Mouse (Mus musculus) testis, adult 2 months (tissue): ENCODE results near the gene 2010003K11Rik.

Experiments used
- CTCF ChIP-seq: fragments of 200-500 bp; IDR thresholded peaks from 2 replicates; pipeline ENCODE4 v1.5.1; 2012; ENCODE audit warnings: low read depth, mild to moderate bottlenecking, inconsistent platforms, low read length, moderate library complexity; ENCODE audit not compliant: control insufficient read depth, insufficient read depth, insufficient replicate concordance
- POLR2A ChIP-seq: fragments of 200-500 bp; IDR thresholded peaks from 2 replicates; pipeline ENCODE4 v1.6.1; 2012; ENCODE audit warnings: low read depth, mild to moderate bottlenecking, inconsistent platforms, low read length, moderate library complexity; ENCODE audit not compliant: control insufficient read depth

DNA sequence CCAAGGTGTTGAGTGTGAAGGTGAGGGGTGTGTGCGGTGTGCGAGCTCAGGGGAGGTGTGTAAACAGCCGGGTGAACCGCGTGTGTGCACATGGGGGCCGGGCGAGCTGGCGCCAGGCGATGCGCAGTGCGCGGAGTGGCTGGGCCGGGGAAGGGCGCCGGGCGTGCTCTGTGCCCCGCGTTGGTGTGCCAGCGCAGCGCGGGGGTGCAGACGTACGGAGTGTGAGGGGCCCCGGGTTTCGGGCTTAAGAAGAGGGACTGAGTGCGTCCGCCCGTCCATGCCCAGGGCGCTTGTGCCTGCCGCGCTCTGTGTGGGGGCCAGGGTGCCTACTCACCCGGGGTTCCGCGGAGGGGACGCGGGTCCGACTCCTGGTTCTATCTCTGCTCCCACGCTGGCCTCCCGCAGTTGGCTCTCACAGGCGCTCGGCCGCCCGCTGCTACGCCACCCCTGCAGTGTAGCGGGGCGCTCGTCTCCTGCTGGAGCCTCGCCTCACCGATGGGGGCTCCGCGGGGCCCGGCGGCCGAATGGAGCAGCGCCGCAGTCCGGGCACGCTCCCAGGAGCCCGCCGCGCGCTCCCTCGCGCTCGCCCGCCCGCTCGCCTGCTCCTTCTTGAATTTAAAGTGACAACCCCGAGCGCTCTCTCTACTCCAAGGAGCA lies 21.7 kb downstream of the 2010003K11Rik start:
- TF ChIP-seq CTCF: no peak
- TF ChIP-seq POLR2A: no peak
